Mouse (Mus musculus): Measurements from ENCODE around the gene Ube2c. TPM values are rescaled to one million over a fixed set of nuclear protein-coding genes. Genes with fewer than 3 reads are reported as not detected.

Gene Ube2c
- polyA plus RNA-seq, 1 experiment from 2014 or later: 199 TPM

Other genes starting within 250 kb of the Ube2c start
- 4.3 and 4.5 TPM in 2 replicates for gene Wfdc2, start 207.5 kb upstream of the Ube2c start, polyA plus RNA-seq (2015; fragmentation: Nextera tagmentation; extraction: Ambion mirVana)
- gene Spint3, start 196.4 kb upstream of the Ube2c start, polyA plus RNA-seq (2015; fragmentation: Nextera tagmentation; extraction: Ambion mirVana): not detected in 2 replicates
- not detected in 2 replicates for gene Wfdc6a, start 184.5 kb upstream of the Ube2c start, polyA plus RNA-seq (2015; fragmentation: Nextera tagmentation; extraction: Ambion mirVana)
- not detected in 2 replicates for gene Eppin, start 176.3 kb upstream of the Ube2c start, polyA plus RNA-seq (2015; fragmentation: Nextera tagmentation; extraction: Ambion mirVana)
- gene Wfdc6b, start 156.4 kb upstream of the Ube2c start, polyA plus RNA-seq (2015; fragmentation: Nextera tagmentation; extraction: Ambion mirVana): not detected in 2 replicates
- gene Wfdc8, start 156.3 kb upstream of the Ube2c start, polyA plus RNA-seq (2015; fragmentation: Nextera tagmentation; extraction: Ambion mirVana): not detected in 2 replicates
- gene Wfdc16, start 131.1 kb upstream of the Ube2c start, polyA plus RNA-seq (2015; fragmentation: Nextera tagmentation; extraction: Ambion mirVana): not detected in 2 replicates
- gene Wfdc10, start 113.9 kb upstream of the Ube2c start, polyA plus RNA-seq (2015; fragmentation: Nextera tagmentation; extraction: Ambion mirVana): not detected in 2 replicates
- not detected in 2 replicates for gene Wfdc9, start 113.3 kb upstream of the Ube2c start, polyA plus RNA-seq (2015; fragmentation: Nextera tagmentation; extraction: Ambion mirVana)
- gene Wfdc11, start 95.8 kb upstream of the Ube2c start, polyA plus RNA-seq (2015; fragmentation: Nextera tagmentation; extraction: Ambion mirVana): not detected in 2 replicates
- gene Wfdc13, start 84.8 kb upstream of the Ube2c start, polyA plus RNA-seq (2015; fragmentation: Nextera tagmentation; extraction: Ambion mirVana): not detected in 2 replicates
- gene Spint4, start 71.4 kb upstream of the Ube2c start, polyA plus RNA-seq (2015; fragmentation: Nextera tagmentation; extraction: Ambion mirVana): not detected in 2 replicates
- gene Spint5, start 54.6 kb upstream of the Ube2c start, polyA plus RNA-seq (2015; fragmentation: Nextera tagmentation; extraction: Ambion mirVana): not detected in 2 replicates
- 1.1 and 1.7 TPM in 2 replicates for gene Wfdc3, start 24.0 kb upstream of the Ube2c start, polyA plus RNA-seq (2015; fragmentation: Nextera tagmentation; extraction: Ambion mirVana)
- 73.9 and 74.9 TPM in 2 replicates for gene Dnttip1, start 23.9 kb upstream of the Ube2c start, polyA plus RNA-seq (2015; fragmentation: Nextera tagmentation; extraction: Ambion mirVana)
- 0.45 and 0.60 TPM in 2 replicates for gene Tnnc2, start 10.1 kb downstream of the Ube2c start, polyA plus RNA-seq (2015; fragmentation: Nextera tagmentation; extraction: Ambion mirVana)
- 24.6 and 29.8 TPM in 2 replicates for gene Snx21, start 15.9 kb downstream of the Ube2c start, polyA plus RNA-seq (2015; fragmentation: Nextera tagmentation; extraction: Ambion mirVana)
- gene Acot8, start 35.0 kb downstream of the Ube2c start, polyA plus RNA-seq (2015; fragmentation: Nextera tagmentation; extraction: Ambion mirVana): 17.1 and 17.2 TPM in 2 replicates
- 13.9 and 14.5 TPM in 2 replicates for gene Zswim3, start 35.2 kb downstream of the Ube2c start, polyA plus RNA-seq (2015; fragmentation: Nextera tagmentation; extraction: Ambion mirVana)
- gene Zswim1, start 52.8 kb downstream of the Ube2c start, polyA plus RNA-seq (2015; fragmentation: Nextera tagmentation; extraction: Ambion mirVana): 22.8 TPM in 2 replicates
- not detected in 2 replicates for gene Spata25, start 58.6 kb downstream of the Ube2c start, polyA plus RNA-seq (2015; fragmentation: Nextera tagmentation; extraction: Ambion mirVana)
- gene Ctsa, start 63.0 kb downstream of the Ube2c start, polyA plus RNA-seq (2015; fragmentation: Nextera tagmentation; extraction: Ambion mirVana): 97.7 and 98.4 TPM in 2 replicates
- 5.6 and 6.5 TPM in 2 replicates for gene Neurl2, start 63.6 kb downstream of the Ube2c start, polyA plus RNA-seq (2015; fragmentation: Nextera tagmentation; extraction: Ambion mirVana)
- 45.3 and 50.7 TPM in 2 replicates for gene Pltp, start 87.8 kb downstream of the Ube2c start, polyA plus RNA-seq (2015; fragmentation: Nextera tagmentation; extraction: Ambion mirVana)
- gene Pcif1, start 109.4 kb downstream of the Ube2c start, polyA plus RNA-seq (2015; fragmentation: Nextera tagmentation; extraction: Ambion mirVana): 94.8 and 101 TPM in 2 replicates
- 15.7 and 16.7 TPM in 2 replicates for gene Zfp335, start 141.9 kb downstream of the Ube2c start, polyA plus RNA-seq (2015; fragmentation: Nextera tagmentation; extraction: Ambion mirVana)
- gene Mmp9, start 170.9 kb downstream of the Ube2c start, polyA plus RNA-seq (2015; fragmentation: Nextera tagmentation; extraction: Ambion mirVana): 17.9 and 19.5 TPM in 2 replicates
- gene Slc12a5, start 190.9 kb downstream of the Ube2c start, polyA plus RNA-seq (2015; fragmentation: Nextera tagmentation; extraction: Ambion mirVana): 16.2 and 17.2 TPM in 2 replicates